Mouse (Mus musculus): Measurements from ENCODE around the gene Serpine2. TPM values are rescaled to one million over a fixed set of nuclear protein-coding genes. Genes with fewer than 3 reads are reported as not detected.

The Serpine2 gene
- total and polyA plus RNA-seq, 3 experiments: not detected

DNA sequence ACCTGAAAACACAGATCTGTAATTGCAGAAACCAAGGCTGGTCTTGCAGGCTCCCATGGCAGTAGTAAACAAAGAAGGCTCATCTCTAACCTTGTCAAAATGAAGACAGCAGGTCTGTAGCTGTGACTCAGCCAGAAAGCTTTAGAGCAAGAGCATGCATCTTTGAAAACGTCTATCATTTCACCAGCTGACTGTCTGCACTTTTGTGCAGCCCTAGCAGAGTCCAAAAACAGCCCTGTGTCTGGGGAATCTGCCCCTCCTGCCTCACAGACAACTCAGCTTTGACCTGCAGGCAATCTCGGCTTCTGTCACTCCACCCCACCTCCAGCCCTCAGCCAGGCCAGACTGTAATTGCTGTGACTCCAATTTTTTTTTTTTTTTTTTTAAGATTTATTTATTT, 105.6 kb downstream of the Serpine2 start:
- H3K4me1 ChIP-seq (ENCODE audit: control insufficient read depth in 1 of 2, insufficient read depth in 2 of 2, low read length in 2 of 2): no peaks in the 10 kb centered on the region; a peak in 1 of 4 replicates
- H3K36me3 ChIP-seq (ENCODE audit: control insufficient read depth in 1 of 2, insufficient read depth in 2 of 2, low read length in 2 of 2): peaks cover 0 to 3% of the 10 kb centered on the region in 2 experiments; a peak in 1 of 4 replicates
- no peak for TF ChIP-seq MXI1 (IDR thresholded peaks at IDR 0.05; ENCODE audit: low read depth, low read length)
- TF ChIP-seq NRF1 (IDR thresholded peaks at IDR 0.05; ENCODE audit: insufficient read depth, low read depth, low read length, poor library complexity, severe bottlenecking): no peak
- TF ChIP-seq MAFK (IDR thresholded peaks at IDR 0.05; ENCODE audit: borderline replicate concordance, low read depth, low read length): no peak
- TF ChIP-seq ZKSCAN1 (IDR thresholded peaks at IDR 0.05; ENCODE audit: low read depth, low read length): no peak
- no peak for TF ChIP-seq CTCF (IDR thresholded peaks at IDR 0.05 in 2 of 3, conservative IDR thresholded peaks at IDR 0.05 in 1 of 3; ENCODE audit: control insufficient read depth in 1 of 3, insufficient read depth in 1 of 3, low read depth in 2 of 3, low read length in 3 of 3, poor library complexity in 1 of 3, severe bottlenecking in 1 of 3)
- TF ChIP-seq GABPA (IDR thresholded peaks at IDR 0.05; ENCODE audit: low read depth, low read length): no peak
- TF ChIP-seq NELFE (IDR thresholded peaks at IDR 0.05; ENCODE audit: low read depth, low read length): no peak
- no peak for TF ChIP-seq SMC3 (IDR thresholded peaks at IDR 0.05; ENCODE audit: low read depth, low read length)
- no peak for TF ChIP-seq RAD21 (IDR thresholded peaks at IDR 0.05; ENCODE audit: low read depth, low read length)
- no peak for TF ChIP-seq TCF12 (IDR thresholded peaks at IDR 0.05; ENCODE audit: low read depth, low read length)
- no peak for TF ChIP-seq CHD2 (IDR thresholded peaks at IDR 0.05; ENCODE audit: low read length)

DNA sequence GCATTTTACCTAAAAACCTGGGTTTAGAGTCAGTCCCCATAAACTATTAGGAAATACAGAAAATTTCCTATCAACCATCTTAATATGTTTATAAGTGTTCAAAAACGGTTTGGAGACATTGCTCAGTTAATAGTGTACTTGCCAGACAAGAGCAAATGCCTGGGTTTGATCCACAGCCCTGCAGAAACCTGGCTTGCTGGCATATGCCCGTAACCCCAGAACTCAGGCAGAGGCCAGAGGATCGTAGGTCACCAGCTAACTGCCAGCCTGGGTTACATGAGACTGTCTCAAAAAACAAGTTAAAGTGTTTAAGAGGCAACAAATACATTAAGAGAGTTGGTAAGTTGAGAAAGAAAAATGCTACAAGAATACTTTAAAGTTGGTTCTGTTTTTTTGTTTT, 106.0 kb downstream of the Serpine2 start:
- Histone ChIP-seq H3K9ac (ENCODE audit: control insufficient read depth, low read depth, low read length, poor library complexity, severe bottlenecking) (no peak overlapping the region), H3K79me2 (ENCODE audit: control insufficient read depth, insufficient read depth, low read length, poor library complexity) (peaks cover 4% of the 10 kb centered on the region; the same call in 1 of the 2 replicates), H3K4me1 (ENCODE audit: control insufficient read depth in 1 of 2, insufficient read depth in 2 of 2, low read length in 2 of 2) (no peaks in the 10 kb centered on the region), H3K4me3 (ENCODE audit: control insufficient read depth in 1 of 2, insufficient read depth in 1 of 2, low read depth in 2 of 2, low read length in 2 of 2) (no peak overlapping the region), H3K27me3 (ENCODE audit: control insufficient read depth in 1 of 2, insufficient read depth in 2 of 2, low read length in 2 of 2) (no peaks in the 10 kb centered on the region), H3K9me3 (replicated peaks; ENCODE audit: insufficient read depth, low read length) (no peaks in the 10 kb centered on the region), H3K36me3 (ENCODE audit: control insufficient read depth in 1 of 2, insufficient read depth in 2 of 2, low read length in 2 of 2) (peaks cover 0 to 2% of the 10 kb centered on the region in 2 experiments; a peak in 1 of 4 replicates), H3K27ac (ENCODE audit: control insufficient read depth, low read depth, low read length) (no peak overlapping the region)
- no peak for DNase-seq (ENCODE audit: low read depth, low spot score)
- TF ChIP-seq ZC3H11A (IDR thresholded peaks at IDR 0.05; ENCODE audit: low read depth, low read length) (no peak), GABPA (IDR thresholded peaks at IDR 0.05; ENCODE audit: low read depth, low read length) (no peak), E2F4 (IDR thresholded peaks at IDR 0.05; ENCODE audit: borderline replicate concordance, low read depth, low read length) (no peak), MAZ (IDR thresholded peaks at IDR 0.05; ENCODE audit: low read depth, low read length) (no peak), TAL1 (IDR thresholded peaks at IDR 0.05; ENCODE audit: low read length) (no peak), MEF2A (IDR thresholded peaks at IDR 0.05; ENCODE audit: extremely low read depth, insufficient replicate concordance, low read depth, low read length, poor library complexity, severe bottlenecking) (no peak), MYB (IDR thresholded peaks at IDR 0.05; ENCODE audit: low read depth, low read length) (no peak), POLR2AphosphoS5 (IDR thresholded peaks at IDR 0.05; ENCODE audit: borderline replicate concordance, low read depth, low read length) (no peak), ETS1 (IDR thresholded peaks at IDR 0.05; ENCODE audit: low read depth, low read length) (no peak), TBP (IDR thresholded peaks at IDR 0.05; ENCODE audit: low read depth, low read length) (no peak), MAFK (IDR thresholded peaks at IDR 0.05; ENCODE audit: borderline replicate concordance, low read depth, low read length) (no peak), HCFC1 (IDR thresholded peaks at IDR 0.05; ENCODE audit: low read depth, low read length) (no peak), CHD2 (IDR thresholded peaks at IDR 0.05; ENCODE audit: low read length) (no peak), MAX (IDR thresholded peaks at IDR 0.05; ENCODE audit: low read length) (no peak), RAD21 (IDR thresholded peaks at IDR 0.05; ENCODE audit: low read depth, low read length) (no peak), RCOR1 (IDR thresholded peaks at IDR 0.05; ENCODE audit: low read depth, low read length) (no peak), EP300 (IDR thresholded peaks at IDR 0.05; ENCODE audit: low read depth in 1 of 2, low read length in 2 of 2) (no peak), MYC (IDR thresholded peaks at IDR 0.05; ENCODE audit: low read depth, low read length) (no peak)

More for the DNA sequence above, 105.6 kb downstream of the Serpine2 start:
- no peak overlapping the region for H3K4me3 ChIP-seq (ENCODE audit: control insufficient read depth in 1 of 2, insufficient read depth in 1 of 2, low read depth in 2 of 2, low read length in 2 of 2)
- DNase-seq (ENCODE audit: low read depth, low spot score): no peak
- no peaks in the 10 kb centered on the region for H3K9me3 ChIP-seq (replicated peaks; ENCODE audit: insufficient read depth, low read length)
- no peak overlapping the region for H3K27ac ChIP-seq (ENCODE audit: control insufficient read depth, low read depth, low read length)
- H3K27me3 ChIP-seq (ENCODE audit: control insufficient read depth in 1 of 2, insufficient read depth in 2 of 2, low read length in 2 of 2): no peaks in the 10 kb centered on the region
- H3K79me2 ChIP-seq (ENCODE audit: control insufficient read depth, insufficient read depth, low read length, poor library complexity): peaks cover 4% of the 10 kb centered on the region; the same call in 1 of the 2 replicates
- H3K9ac ChIP-seq (ENCODE audit: control insufficient read depth, low read depth, low read length, poor library complexity, severe bottlenecking): no peak overlapping the region

Measured in MEL (cell line).